Mouse (Mus musculus) layer of hippocampus, postnatal 25 days (tissue): Measurements from ENCODE around the gene Sh3pxd2b. TPM values are rescaled to one million over a fixed set of nuclear protein-coding genes. Genes with fewer than 3 reads are reported as not detected.

Experiments
- DNase-seq, 2 experiments: peaks; one replicate each; pipeline ENCODE4 v3.0.0; 2022; ENCODE audit warnings: mixed read lengths in 2 of 2, low spot score in 1 of 2; ENCODE audit errors: extremely low spot score in 1 of 2
- total RNA-seq, 2 experiments: library from RNA; stranded (reverse); gene quantifications; 2 replicates each; pipeline ENCODE4 v1.2.3; 2021

Gene Sh3pxd2b
- total RNA-seq, result 10 to 100 TPM in 1 of 2 experiments, 1 to 10 TPM in 1; 9.8 to 10.9 TPM

- DNase-seq, result peak; percentile 35 to 48
Measured at GRCm38 (mm10) chr11:32347607-32348432, at the start of gene Sh3pxd2b. Gene Sh3pxd2b (plus strand): TSS chr11:32347820.

GRCm38 (mm10) chr11:32297866-32298531 lies 49.6 kb upstream of the Sh3pxd2b start:
- DNase-seq, result no peak

DNA sequence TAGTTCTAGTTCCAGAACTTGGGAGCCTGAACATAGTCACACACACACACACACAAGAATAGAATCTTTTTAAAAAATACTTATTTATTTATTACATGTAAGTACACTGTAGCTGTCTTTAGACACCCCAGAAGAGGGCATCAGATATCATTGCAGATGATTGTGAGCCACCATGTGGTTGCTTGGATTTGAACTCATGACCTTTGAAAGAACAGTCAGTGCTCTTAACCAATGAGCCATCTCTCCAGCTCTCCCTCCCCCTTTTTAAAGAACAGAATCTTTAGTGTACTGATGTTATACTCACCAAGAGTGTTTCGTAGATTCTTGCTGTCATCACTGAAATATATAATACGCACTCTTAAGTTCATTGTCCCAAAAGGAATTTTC lies 49.1 kb upstream of the Sh3pxd2b start:
- no peak for DNase-seq

GRCm38 (mm10) chr11:32299865-32300264 lies 47.8 kb upstream of the Sh3pxd2b start, which contains the start of gene Hbq1a:
Gene Hbq1a (plus strand): TSS chr11:32300069.
- peak; percentile 52 to 67 for DNase-seq

DNA sequence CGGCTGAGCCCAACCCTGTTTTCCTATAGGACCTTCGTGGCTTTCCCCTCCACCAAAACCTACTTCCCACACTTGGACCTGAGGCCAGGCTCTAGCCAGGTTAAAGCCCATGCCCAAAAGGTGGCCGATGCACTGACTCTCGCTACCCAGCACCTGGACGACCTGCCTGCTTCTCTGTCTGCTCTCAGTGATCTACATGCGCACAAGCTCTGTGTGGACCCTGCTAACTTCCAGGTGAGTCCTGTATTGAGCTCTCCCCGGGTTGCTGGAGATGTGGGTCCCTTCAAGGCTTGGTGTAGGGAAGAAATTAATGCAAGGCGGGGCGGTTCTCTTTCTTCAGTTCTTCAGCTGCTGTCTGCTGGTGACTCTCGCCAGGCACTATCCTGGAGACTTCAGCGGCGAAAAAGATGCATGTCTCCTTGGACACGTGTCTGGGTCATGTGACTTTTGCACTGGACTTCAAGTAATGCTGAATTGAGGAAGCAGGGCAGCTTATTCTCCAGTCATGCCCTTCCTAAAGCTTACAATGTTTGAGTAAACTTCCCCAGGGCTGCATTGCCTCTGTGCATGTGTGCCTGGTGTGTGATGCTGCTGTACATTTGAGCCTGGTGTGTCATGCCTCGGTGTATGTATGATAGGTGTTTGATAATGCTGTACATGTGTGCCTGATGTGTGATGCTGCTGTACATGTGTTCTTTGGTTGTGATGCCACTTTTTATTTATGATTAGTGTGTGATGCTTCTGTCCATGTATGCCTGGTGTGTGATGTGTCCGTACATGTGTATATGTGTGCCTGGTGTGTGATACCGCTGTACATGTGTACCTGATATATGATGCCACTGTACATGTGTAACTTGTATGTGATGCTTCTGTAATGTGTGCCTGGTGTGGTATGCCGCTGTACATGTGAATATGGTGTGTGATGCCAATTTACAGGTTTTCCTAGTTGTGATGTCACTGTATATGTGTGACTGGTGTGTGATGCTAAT lies 47.0 kb upstream of the Sh3pxd2b start:
- DNase-seq, result no peak

GRCm38 (mm10) chr11:32301506-32301905 lies 46.1 kb upstream of the Sh3pxd2b start:
- DNase-seq, result no peak

- no peak for DNase-seq
Measured at GRCm38 (mm10) chr11:32302824-32303419, 44.7 kb upstream of the Sh3pxd2b start.

DNA sequence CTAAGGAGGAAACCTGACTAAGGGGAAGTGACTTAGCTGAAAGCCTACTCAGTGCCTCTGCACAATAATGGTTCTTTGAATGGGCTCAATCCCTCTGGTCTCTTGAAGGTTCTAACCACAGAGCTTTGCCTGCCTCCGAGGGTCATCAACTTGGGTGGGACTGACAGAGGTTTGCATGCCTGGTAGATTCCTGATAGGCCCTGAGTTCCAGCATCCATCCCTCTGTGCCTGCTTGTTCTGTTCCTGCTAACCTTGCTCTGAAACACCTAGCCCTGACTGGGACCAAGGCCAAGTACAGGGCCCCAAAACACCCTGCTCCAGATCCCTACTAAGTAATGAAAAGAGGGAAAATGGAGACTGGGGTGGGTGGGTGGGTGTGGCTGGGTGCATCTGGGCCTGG lies 44.2 kb upstream of the Sh3pxd2b start:
- no peak for DNase-seq

DNA sequence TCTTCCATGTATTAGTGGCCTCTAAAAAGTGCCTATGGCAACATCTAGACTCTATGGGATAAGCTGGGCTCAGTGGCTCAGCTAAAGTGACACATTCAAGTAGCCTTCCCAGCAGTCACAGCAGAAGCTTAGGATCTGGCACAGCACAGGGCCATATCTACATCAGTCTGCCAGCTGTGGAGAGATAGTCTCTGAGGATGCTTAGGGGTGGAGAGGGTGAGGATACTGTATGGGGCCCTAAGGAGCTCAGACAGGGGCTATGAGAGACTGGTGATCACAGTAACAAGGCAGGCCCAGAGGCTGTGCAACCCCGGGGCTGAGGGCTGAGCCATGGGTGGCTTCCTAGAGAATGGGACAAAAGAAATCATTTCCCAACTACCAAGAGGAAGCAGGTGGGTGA lies 40.6 kb upstream of the Sh3pxd2b start:
- no peak for DNase-seq

GRCm38 (mm10) chr11:32309446-32309845 lies 38.2 kb upstream of the Sh3pxd2b start:
- DNase-seq, result no peak

- no peak for DNase-seq
Measured at GRCm38 (mm10) chr11:32309928-32310327, 37.7 kb upstream of the Sh3pxd2b start.

- no peak for DNase-seq
Measured at GRCm38 (mm10) chr11:32316009-32316408, 31.6 kb upstream of the Sh3pxd2b start.

GRCm38 (mm10) chr11:32320507-32321195 lies 27.0 kb upstream of the Sh3pxd2b start:
- DNase-seq, result no peak

DNA sequence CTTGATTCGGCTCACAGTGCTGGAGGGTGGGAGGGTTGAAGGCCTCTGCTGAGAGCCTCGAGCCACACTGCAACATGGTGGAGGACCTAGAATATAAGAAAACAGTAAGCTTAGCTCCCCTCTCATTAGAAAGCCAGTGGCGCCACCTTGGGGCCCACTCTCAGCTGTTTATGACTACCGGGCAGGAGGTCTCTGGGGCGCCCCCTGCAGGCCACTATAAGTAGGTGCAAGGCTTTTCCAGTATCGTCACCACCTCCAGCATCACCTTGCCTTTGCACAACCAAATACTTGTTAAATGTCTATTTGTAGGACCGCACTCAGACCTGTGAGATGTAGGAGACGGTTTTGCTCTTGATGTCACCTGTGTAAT lies 26.4 kb upstream of the Sh3pxd2b start:
- peak; percentile 46 to 69 for DNase-seq

DNA sequence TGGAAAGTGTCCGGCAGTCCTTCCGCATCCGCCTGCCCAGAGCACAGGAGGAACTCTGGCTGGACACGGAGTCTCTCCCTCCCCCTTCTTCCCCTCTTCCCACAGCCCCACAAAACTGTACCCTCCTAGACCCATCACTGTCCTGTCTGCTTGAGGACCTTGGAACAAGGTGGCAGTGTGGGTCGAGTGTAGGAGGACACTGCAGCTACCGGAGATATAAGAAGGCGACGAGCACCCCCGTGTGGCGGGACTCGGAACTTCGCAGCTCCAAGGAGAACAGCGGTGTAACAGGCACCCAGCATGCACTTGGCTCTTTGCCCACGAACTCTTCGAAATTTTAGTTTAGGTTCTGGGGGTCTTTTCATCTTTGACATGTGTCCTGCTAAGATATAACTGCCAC lies 23.0 kb upstream of the Sh3pxd2b start:
- DNase-seq, result peak; percentile 84 to 97

- DNase-seq, result no peak
Measured at GRCm38 (mm10) chr11:32331075-32331474, 16.5 kb upstream of the Sh3pxd2b start.

- no peak for DNase-seq
Measured at GRCm38 (mm10) chr11:32331861-32332260, 15.8 kb upstream of the Sh3pxd2b start.

- DNase-seq, result no peak
Measured at GRCm38 (mm10) chr11:32333235-32333634, 14.4 kb upstream of the Sh3pxd2b start.

DNA sequence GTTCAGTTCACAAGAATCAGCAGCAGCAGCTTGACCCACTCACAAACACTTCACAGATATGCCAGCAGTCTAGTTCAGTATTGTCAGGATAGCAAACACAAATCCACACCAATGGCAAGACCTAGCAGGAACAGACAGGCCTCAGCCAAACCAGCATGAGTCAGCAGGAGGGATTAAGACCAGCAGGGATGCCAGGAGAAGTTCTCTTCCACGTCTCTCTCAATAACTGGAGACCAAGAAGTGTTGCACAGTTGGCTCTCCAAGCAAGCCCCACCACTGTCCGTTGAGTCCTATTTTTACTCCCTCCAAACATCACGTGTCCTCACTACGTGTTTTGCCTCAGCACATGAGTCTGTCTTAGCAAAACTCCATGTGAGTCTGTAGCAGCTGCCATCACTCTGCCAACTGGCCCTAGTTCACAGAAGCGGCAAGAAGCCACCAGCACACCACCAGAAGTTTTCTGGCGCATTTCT lies 11.1 kb upstream of the Sh3pxd2b start:
- DNase-seq, result no peak
